Mouse (Mus musculus): ENCODE data around the gene Slc34a3. TPM values are rescaled to one million over a fixed set of nuclear protein-coding genes. Genes with fewer than 3 reads are reported as not detected.

The Slc34a3 gene
- polyA plus RNA-seq, 1 experiment from 2014 or later = not detected

- WGBS = 79% methylated on average over 5 of the region's 5 CpGs
Measured at GRCm38 (mm10) chr2:25221331-25221772, 12.8 kb downstream of the Slc34a3 start.

GRCm38 (mm10) chr2:25218445-25218844, 15.7 kb downstream of the Slc34a3 start, which contains the start of gene Fam166a:
Fam166a (plus strand) TSS chr2:25218745.
- Histone ChIP-seq H3K36me3 (ENCODE audit: poor library complexity, severe bottlenecking) (peaks cover 13% of the 10 kb centered on the region), H3K4me2 (no peak within 1 kb of the TSS), H3K27ac (no peak within 1 kb of the TSS), H3K9ac (no peak within 1 kb of the TSS), H3K4me1 (peaks cover 10% of the 10 kb centered on the region), H3K4me3 (no peak within 1 kb of the TSS), H3K9me3 (replicated peaks) (no peaks in the 10 kb centered on the region), H3K27me3 (no peaks in the 10 kb centered on the region; the same call in 1 of the 2 replicates)
- ATAC-seq = no peak

More at GRCm38 (mm10) chr2:25221331-25221772, 12.8 kb downstream of the Slc34a3 start:
- no peaks in the 10 kb centered on the region for H3K27me3 ChIP-seq
- no peak for ATAC-seq
- no peak overlapping the region for H3K9ac ChIP-seq
- H3K9me3 ChIP-seq (replicated peaks) = no peaks in the 10 kb centered on the region
- no peak overlapping the region for H3K27ac ChIP-seq
- no peak overlapping the region for H3K4me2 ChIP-seq
- peaks cover 22% of the 10 kb centered on the region for H3K4me1 ChIP-seq
- H3K36me3 ChIP-seq (ENCODE audit: poor library complexity, severe bottlenecking) = peaks cover 13% of the 10 kb centered on the region
- no peak overlapping the region for H3K4me3 ChIP-seq

- WGBS = 65% methylated on average over 2 of the region's 2 CpGs
- Histone ChIP-seq H3K27ac (no peak overlapping the region), H3K27me3 (no peaks in the 10 kb centered on the region; the same call in 1 of the 2 replicates), H3K9me3 (replicated peaks) (no peaks in the 10 kb centered on the region), H3K9ac (no peak overlapping the region), H3K36me3 (ENCODE audit: poor library complexity, severe bottlenecking) (peaks cover 9% of the 10 kb centered on the region), H3K4me3 (no peak overlapping the region), H3K4me1 (0 out of 2 replicates have a peak, but pooled peaks cover 2% of the 10 kb centered on the region), H3K4me2 (no peak overlapping the region)
- ATAC-seq = no peak
Measured at GRCm38 (mm10) chr2:25217666-25218065, 16.5 kb downstream of the Slc34a3 start.

- Histone ChIP-seq H3K4me2 (no peak within 1 kb of the TSS), H3K27ac (no peak within 1 kb of the TSS), H3K9ac (no peak within 1 kb of the TSS), H3K4me1 (peaks cover 18% of the 10 kb centered on the region), H3K4me3 (no peak within 1 kb of the TSS), H3K9me3 (replicated peaks) (no peaks in the 10 kb centered on the region), H3K27me3 (no peaks in the 10 kb centered on the region; the same call in 1 of the 2 replicates), H3K36me3 (ENCODE audit: poor library complexity, severe bottlenecking) (no peaks in the 10 kb centered on the region)
- ATAC-seq = no peak
- WGBS = 81% methylated on average over 3 of the region's 3 CpGs
Measured at GRCm38 (mm10) chr2:25214444-25214843, 19.7 kb downstream of the Slc34a3 start, which contains the start of gene Stpg3. Stpg3 (minus strand) TSS chr2:25214637.

- Histone ChIP-seq H3K4me3 (no peak overlapping the region), H3K27ac (no peak overlapping the region), H3K9ac (no peak overlapping the region), H3K27me3 (no peaks in the 10 kb centered on the region; the same call in 1 of the 2 replicates), H3K9me3 (replicated peaks) (no peaks in the 10 kb centered on the region), H3K4me1 (peaks cover 25% of the 10 kb centered on the region), H3K36me3 (ENCODE audit: poor library complexity, severe bottlenecking) (peaks cover 5% of the 10 kb centered on the region), H3K4me2 (no peak overlapping the region)
- no peak for ATAC-seq
- 69% methylated on average over 23 of the region's 23 CpGs for WGBS
Measured at GRCm38 (mm10) chr2:25213266-25213865, 20.8 kb downstream of the Slc34a3 start.

- peak; percentile 95 for ATAC-seq
- Histone ChIP-seq H3K9me3 (replicated peaks) (no peaks in the 10 kb centered on the region), H3K36me3 (ENCODE audit: poor library complexity, severe bottlenecking) (peaks cover 26% of the 10 kb centered on the region), H3K9ac (peak within 1 kb of the TSS; percentile 94), H3K4me2 (peak within 1 kb of the TSS; percentile 89), H3K27ac (peak within 1 kb of the TSS; percentile 78), H3K4me3 (peak within 1 kb of the TSS; percentile 92), H3K27me3 (no peaks in the 10 kb centered on the region; the same call in 1 of the 2 replicates), H3K4me1 (peaks cover 29% of the 10 kb centered on the region)
- under 1% methylated on average over 44 of the region's 44 CpGs for WGBS
Measured at GRCm38 (mm10) chr2:25211121-25211670, 23.0 kb downstream of the Slc34a3 start, which contains the start of gene Nelfb. Nelfb (minus strand) TSS chr2:25211489.

GRCm38 (mm10) chr2:25210686-25211085, 23.5 kb downstream of the Slc34a3 start:
- H3K9me3 ChIP-seq (replicated peaks) = no peaks in the 10 kb centered on the region
- H3K27me3 ChIP-seq = no peaks in the 10 kb centered on the region; the same call in 1 of the 2 replicates
- under 1% methylated on average over 24 of the region's 24 CpGs for WGBS
- peak; percentile 42; the same call in 1 of the 2 replicates for ATAC-seq
- H3K4me1 ChIP-seq = peaks cover 29% of the 10 kb centered on the region
- peak overlapping the region; percentile 94 for H3K9ac ChIP-seq
- peak overlapping the region; percentile 89 for H3K4me2 ChIP-seq
- H3K27ac ChIP-seq = peak overlapping the region; percentile 78
- H3K4me3 ChIP-seq = peak overlapping the region; percentile 92
- H3K36me3 ChIP-seq (ENCODE audit: poor library complexity, severe bottlenecking) = peaks cover 31% of the 10 kb centered on the region

- no peak for ATAC-seq
- H3K9ac ChIP-seq = no peak overlapping the region
- H3K27ac ChIP-seq = no peak overlapping the region
- 91% methylated on average over 1 of the region's 1 CpGs for WGBS
- peaks cover 62% of the 10 kb centered on the region for H3K36me3 ChIP-seq (ENCODE audit: poor library complexity, severe bottlenecking)
- H3K27me3 ChIP-seq = no peaks in the 10 kb centered on the region
- no peak overlapping the region for H3K4me2 ChIP-seq
- H3K4me1 ChIP-seq = peaks cover 29% of the 10 kb centered on the region
- no peak overlapping the region for H3K4me3 ChIP-seq
- H3K9me3 ChIP-seq (replicated peaks) = no peaks in the 10 kb centered on the region
Measured at GRCm38 (mm10) chr2:25207593-25207992, 26.6 kb downstream of the Slc34a3 start.

GRCm38 (mm10) chr2:25203631-25204214, 30.4 kb downstream of the Slc34a3 start:
- peaks cover 4% of the 10 kb centered on the region for H3K4me1 ChIP-seq
- no peaks in the 10 kb centered on the region for H3K9me3 ChIP-seq (replicated peaks)
- no peak overlapping the region for H3K9ac ChIP-seq
- no peak for ATAC-seq
- peaks cover 96% of the 10 kb centered on the region for H3K36me3 ChIP-seq (ENCODE audit: poor library complexity, severe bottlenecking)
- no peaks in the 10 kb centered on the region for H3K27me3 ChIP-seq
- 57% methylated on average over 4 of the region's 4 CpGs for WGBS
- no peak overlapping the region for H3K27ac ChIP-seq
- H3K4me3 ChIP-seq = no peak overlapping the region
- H3K4me2 ChIP-seq = no peak overlapping the region

GRCm38 (mm10) chr2:25200631-25201030, 33.5 kb downstream of the Slc34a3 start:
- Histone ChIP-seq H3K36me3 (ENCODE audit: poor library complexity, severe bottlenecking) (peaks cover 77% of the 10 kb centered on the region), H3K4me3 (no peak overlapping the region), H3K27me3 (peaks cover 14% of the 10 kb centered on the region), H3K9ac (no peak overlapping the region), H3K27ac (no peak overlapping the region), H3K4me1 (no peaks in the 10 kb centered on the region), H3K9me3 (replicated peaks) (no peaks in the 10 kb centered on the region), H3K4me2 (no peak overlapping the region)
- ATAC-seq = no peak
- WGBS = 94% methylated on average over 2 of the region's 2 CpGs

- Histone ChIP-seq H3K9me3 (replicated peaks) (no peaks in the 10 kb centered on the region), H3K4me2 (no peak overlapping the region), H3K4me1 (peaks cover 6% of the 10 kb centered on the region; the same call in 1 of the 2 replicates), H3K27me3 (peaks cover 32% of the 10 kb centered on the region), H3K9ac (no peak overlapping the region), H3K4me3 (no peak overlapping the region), H3K36me3 (ENCODE audit: poor library complexity, severe bottlenecking) (peaks cover 50% of the 10 kb centered on the region), H3K27ac (no peak overlapping the region)
- ATAC-seq = no peak
Measured at GRCm38 (mm10) chr2:25197946-25198345, 36.2 kb downstream of the Slc34a3 start.

- peaks cover 43% of the 10 kb centered on the region for H3K36me3 ChIP-seq (ENCODE audit: poor library complexity, severe bottlenecking)
- H3K27ac ChIP-seq = no peak overlapping the region
- H3K4me3 ChIP-seq = no peak overlapping the region
- H3K9ac ChIP-seq = no peak overlapping the region
- no peaks in the 10 kb centered on the region for H3K9me3 ChIP-seq (replicated peaks)
- no peak for ATAC-seq
- 18% methylated on average over 2 of the region's 2 CpGs for WGBS
- peaks cover 6% of the 10 kb centered on the region; the same call in 1 of the 2 replicates for H3K4me1 ChIP-seq
- peaks cover 32% of the 10 kb centered on the region for H3K27me3 ChIP-seq
- no peak overlapping the region for H3K4me2 ChIP-seq
Measured at GRCm38 (mm10) chr2:25197191-25197590, 37.0 kb downstream of the Slc34a3 start.

Data from forebrain, embryonic 13.5 days (tissue).